Mouse (Mus musculus) forebrain, embryonic 15.5 days (tissue): ENCODE data around the gene Sim2. TPM values are rescaled to one million over a fixed set of nuclear protein-coding genes. Genes with fewer than 3 reads are reported as not detected.
A peak's percentile ranks its signal among the peaks of the same experiment; 100 is the strongest.

ENCODE experiments used
- ATAC-seq: fragments of 200-750 bp; cut with Nextera tagmentation; replicated peaks from 2 replicates; pipeline ENCODE4 v1.8.0; 2017; ENCODE audit warnings: mild to moderate bottlenecking, moderate TSS enrichment, moderate library complexity
- H3K27ac ChIP-seq: fragments of 300-500 bp; sonication (generic); replicated peaks from 2 replicates; pipeline ENCODE4 v1.5.1; 2015; ENCODE audit warnings: mild to moderate bottlenecking, inconsistent platforms
- H3K27me3 ChIP-seq: fragments of 300-500 bp; sonication (generic); 2 replicates; pipeline ENCODE4 v1.6.1; 2015; ENCODE audit warnings: inconsistent platforms
- H3K36me3 ChIP-seq: fragments of 300-500 bp; sonication (generic); 2 replicates; pipeline ENCODE4 v1.6.1; 2015; ENCODE audit warnings: mild to moderate bottlenecking, inconsistent platforms
- H3K4me1 ChIP-seq: fragments of 300-500 bp; sonication (generic); 2 replicates; pipeline ENCODE4 v1.6.1; 2015; ENCODE audit warnings: inconsistent platforms
- H3K4me2 ChIP-seq: fragments of 300-500 bp; sonication (generic); replicated peaks from 2 replicates; pipeline ENCODE4 v1.6.1; 2015; ENCODE audit warnings: mild to moderate bottlenecking, inconsistent platforms
- H3K4me3 ChIP-seq: fragments of 300-500 bp; sonication (generic); 2 replicates; pipeline ENCODE4 v1.5.1; 2015; ENCODE audit warnings: mild to moderate bottlenecking, inconsistent platforms
- H3K9ac ChIP-seq: fragments of 300-500 bp; sonication (generic); replicated peaks from 2 replicates; pipeline ENCODE4 v1.6.1; 2015; ENCODE audit warnings: mild to moderate bottlenecking, inconsistent platforms
- H3K9me3 ChIP-seq: fragments of 300-500 bp; sonication (generic); 2 replicates; pipeline ENCODE4 v1.6.1; 2016; ENCODE audit warnings: inconsistent platforms
- WGBS: fragments of 180-500 bp; shearing (Covaris S2); methylation state at CpG from one replicate; pipeline ENCODE4 v1.1.7; 2015; ENCODE audit warnings: mixed read lengths; 5-methylcytosine and 5-hydroxymethylcytosine counted together
- polyA plus RNA-seq: library from polyadenylated mRNA; unstranded; fragments of >200 nt; fragmentation: Nextera tagmentation; extraction: Ambion mirVana; gene quantifications from 2 replicates; pipeline ENCODE4 v1.2.1, GENCODE M21; 2015

Gene Sim2
- 0.04 TPM in 1 of 2 replicates, not detected in the other for polyA plus RNA-seq

DNA sequence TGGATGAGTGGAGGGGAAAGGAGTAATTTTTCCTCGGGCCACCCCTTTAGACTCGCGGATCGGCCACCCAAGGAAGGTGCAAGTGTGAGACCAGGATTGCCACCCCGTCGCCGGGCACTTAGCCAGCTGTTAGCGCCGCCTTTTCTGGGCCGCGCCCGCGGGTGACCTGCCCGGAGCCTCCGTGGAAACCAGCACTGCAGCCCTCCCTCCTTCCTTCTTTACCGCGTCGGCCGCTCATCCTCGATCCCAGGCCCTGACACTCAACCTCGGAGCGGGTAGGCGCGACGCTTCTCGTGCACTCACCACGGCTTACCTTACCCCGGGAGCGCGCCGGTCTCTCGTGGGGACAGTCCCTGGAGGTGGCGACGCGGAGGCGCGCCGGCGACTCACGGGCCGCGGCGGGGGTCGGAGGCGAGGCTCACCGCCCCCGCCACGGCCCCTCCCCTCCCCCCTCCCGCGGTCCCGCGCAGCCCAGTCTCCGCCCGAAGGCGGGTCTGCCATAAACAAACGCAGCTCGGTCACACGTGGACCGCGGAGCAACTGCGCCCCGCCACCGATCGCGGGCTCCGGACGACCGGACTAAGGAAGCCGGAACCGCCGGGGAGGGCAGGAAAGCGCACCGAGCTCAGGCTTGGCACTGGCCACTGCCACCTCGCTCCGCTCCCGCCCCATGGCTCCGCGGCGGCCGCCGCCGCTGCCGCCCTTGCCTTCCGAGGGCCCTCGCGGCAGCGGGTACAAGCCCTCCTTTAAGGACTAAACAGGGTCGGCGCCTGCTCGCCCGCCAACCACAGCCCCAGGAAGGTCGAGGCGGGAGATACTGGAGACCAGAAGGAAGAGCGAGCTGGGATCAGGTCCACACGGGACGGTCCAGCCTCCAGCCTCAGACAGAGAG lies at the start of gene Sim2:
Sim2 (plus strand) TSS at position 221 of the 892 bp plus-strand sequence.
- H3K4me3 ChIP-seq: peak within 1 kb of the TSS; percentile 30
- H3K4me1 ChIP-seq: peaks cover 15% of the 10 kb centered on the region
- WGBS: under 1% methylated on average over 84 of the region's 96 CpGs
- H3K9ac ChIP-seq: no peak within 1 kb of the TSS
- H3K9me3 ChIP-seq: no peaks in the 10 kb centered on the region
- H3K36me3 ChIP-seq: no peaks in the 10 kb centered on the region
- peaks cover 93% of the 10 kb centered on the region for H3K27me3 ChIP-seq
- ATAC-seq: no peak
- peak within 1 kb of the TSS; percentile 37 for H3K4me2 ChIP-seq
- H3K27ac ChIP-seq: no peak within 1 kb of the TSS

DNA sequence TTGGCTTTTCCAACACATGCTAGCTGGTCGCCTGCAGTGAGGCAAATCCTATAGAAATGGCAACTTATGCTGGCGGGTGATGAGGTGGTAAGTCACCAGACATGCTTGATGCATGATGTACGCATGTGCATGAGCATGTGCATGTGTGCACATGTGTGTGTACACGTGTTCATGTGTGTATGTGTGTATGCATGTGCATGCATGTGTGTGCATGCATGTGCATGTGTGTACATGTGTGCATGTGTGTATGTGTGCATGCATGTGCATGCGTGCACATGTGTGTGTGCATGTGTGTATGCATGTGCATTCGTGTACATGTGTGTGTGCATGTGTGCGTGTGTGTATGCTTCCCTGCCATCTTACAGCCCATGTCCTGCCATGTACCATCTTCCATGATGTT lies 47.5 kb upstream of the Sim2 start:
- Histone ChIP-seq H3K9me3 (no peaks in the 10 kb centered on the region), H3K4me2 (no peak overlapping the region), H3K36me3 (no peaks in the 10 kb centered on the region), H3K27ac (no peak overlapping the region), H3K27me3 (peaks cover 13% of the 10 kb centered on the region; the same call in 1 of the 2 replicates), H3K4me3 (no peak overlapping the region), H3K9ac (no peak overlapping the region), H3K4me1 (peaks cover 14% of the 10 kb centered on the region)
- WGBS: 92% methylated on average over 7 of the region's 7 CpGs
- ATAC-seq: no peak

DNA sequence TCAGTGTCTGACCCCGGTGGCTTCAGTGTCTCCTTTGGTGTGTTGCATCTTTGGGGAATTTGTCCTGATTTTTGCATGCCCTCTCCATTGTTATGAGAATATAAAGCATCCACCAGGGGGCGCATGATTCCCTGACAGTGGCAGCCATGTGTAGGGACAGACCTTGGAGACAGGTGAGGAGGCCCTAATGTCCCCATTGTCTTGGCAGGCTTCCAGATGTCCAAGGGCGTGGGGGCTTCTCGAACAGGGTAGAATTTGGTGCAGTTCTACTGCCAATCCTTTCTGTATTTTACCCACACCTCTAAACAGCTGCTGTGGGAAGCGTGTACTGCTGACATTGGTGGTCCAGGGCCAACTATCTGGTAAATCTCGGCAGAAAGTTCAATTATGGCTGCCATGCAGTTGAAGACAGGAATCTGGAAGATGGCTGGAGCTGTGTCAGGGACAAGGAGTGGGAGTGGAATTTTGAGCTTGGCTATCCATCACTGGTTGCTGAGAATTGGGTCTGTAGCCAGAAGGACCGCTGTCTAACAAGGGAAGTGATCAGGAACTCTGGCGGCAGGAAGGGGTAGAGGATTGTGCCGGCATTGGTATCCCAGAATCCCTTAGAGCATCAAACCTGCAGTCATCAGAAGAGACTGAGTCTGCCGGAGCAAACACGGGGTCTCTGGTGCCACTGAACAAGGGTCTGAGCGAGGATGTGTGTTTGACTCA lies 46.3 kb upstream of the Sim2 start:
- WGBS: 64% methylated on average over 12 of the region's 12 CpGs
- no peak overlapping the region for H3K4me2 ChIP-seq
- H3K27me3 ChIP-seq: peaks cover 13% of the 10 kb centered on the region; the same call in 1 of the 2 replicates
- H3K9ac ChIP-seq: no peak overlapping the region
- no peak overlapping the region for H3K27ac ChIP-seq
- H3K36me3 ChIP-seq: no peaks in the 10 kb centered on the region
- ATAC-seq: no peak
- H3K4me1 ChIP-seq: peaks cover 14% of the 10 kb centered on the region
- H3K4me3 ChIP-seq: no peak overlapping the region
- no peaks in the 10 kb centered on the region for H3K9me3 ChIP-seq

DNA sequence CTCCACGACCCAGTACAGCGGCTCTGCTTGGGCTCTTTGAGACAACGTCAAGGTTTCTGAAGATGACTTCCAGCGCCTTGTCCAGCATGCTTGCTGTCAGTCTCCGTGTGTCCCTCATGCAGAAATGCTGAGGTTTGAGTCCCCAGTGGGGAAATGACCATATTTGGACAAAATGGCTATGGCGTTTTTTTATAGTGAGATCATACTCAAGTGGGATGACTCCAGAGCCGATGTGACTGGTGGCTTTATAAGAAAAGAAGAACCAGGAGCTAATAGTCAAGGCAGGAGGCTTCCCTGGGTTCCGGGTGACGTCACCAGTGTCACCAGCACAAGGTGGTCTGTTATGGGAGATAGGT lies 45.8 kb upstream of the Sim2 start:
- no peak for ATAC-seq
- peaks cover 13% of the 10 kb centered on the region; the same call in 1 of the 2 replicates for H3K27me3 ChIP-seq

DNA sequence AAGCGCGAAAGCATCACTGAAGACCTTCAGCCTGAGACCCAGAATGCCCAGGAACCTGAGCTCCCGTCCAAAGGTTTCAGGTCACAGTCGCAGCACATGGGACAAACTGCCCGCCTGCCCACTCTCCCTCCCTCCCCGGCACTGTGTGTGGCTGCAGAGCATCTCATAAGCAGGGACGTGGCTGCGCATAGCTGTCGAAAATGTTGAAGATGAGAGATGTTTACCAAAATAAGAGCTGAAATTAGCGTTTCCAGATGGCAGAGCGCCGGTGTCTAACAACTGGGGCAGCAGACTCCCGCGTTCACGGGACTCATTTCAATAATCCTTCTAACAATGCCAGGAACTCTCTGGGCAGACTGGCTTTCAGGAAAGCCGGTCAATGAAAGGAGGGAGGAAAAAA lies 44.2 kb upstream of the Sim2 start:
- H3K36me3 ChIP-seq: no peaks in the 10 kb centered on the region
- H3K27me3 ChIP-seq: peaks cover 14% of the 10 kb centered on the region; the same call in 1 of the 2 replicates
- peak overlapping the region; percentile 31 for H3K4me2 ChIP-seq
- no peak for ATAC-seq
- no peak overlapping the region for H3K27ac ChIP-seq
- H3K9me3 ChIP-seq: no peaks in the 10 kb centered on the region
- H3K4me3 ChIP-seq: peak overlapping the region; percentile 7; the same call in 1 of the 2 replicates
- 7% methylated on average over 16 of the region's 16 CpGs for WGBS
- peaks cover 14% of the 10 kb centered on the region for H3K4me1 ChIP-seq
- H3K9ac ChIP-seq: 0 out of 2 replicates have a peak overlapping the region, but pooled peaks have one; percentile 8

More for the DNA sequence above, 45.8 kb upstream of the Sim2 start:
- Histone ChIP-seq H3K9me3 (no peaks in the 10 kb centered on the region), H3K36me3 (no peaks in the 10 kb centered on the region), H3K4me3 (no peak overlapping the region), H3K9ac (no peak overlapping the region), H3K27ac (no peak overlapping the region), H3K4me2 (no peak overlapping the region), H3K4me1 (peaks cover 14% of the 10 kb centered on the region)
- WGBS: 91% methylated on average over 9 of the region's 9 CpGs

DNA sequence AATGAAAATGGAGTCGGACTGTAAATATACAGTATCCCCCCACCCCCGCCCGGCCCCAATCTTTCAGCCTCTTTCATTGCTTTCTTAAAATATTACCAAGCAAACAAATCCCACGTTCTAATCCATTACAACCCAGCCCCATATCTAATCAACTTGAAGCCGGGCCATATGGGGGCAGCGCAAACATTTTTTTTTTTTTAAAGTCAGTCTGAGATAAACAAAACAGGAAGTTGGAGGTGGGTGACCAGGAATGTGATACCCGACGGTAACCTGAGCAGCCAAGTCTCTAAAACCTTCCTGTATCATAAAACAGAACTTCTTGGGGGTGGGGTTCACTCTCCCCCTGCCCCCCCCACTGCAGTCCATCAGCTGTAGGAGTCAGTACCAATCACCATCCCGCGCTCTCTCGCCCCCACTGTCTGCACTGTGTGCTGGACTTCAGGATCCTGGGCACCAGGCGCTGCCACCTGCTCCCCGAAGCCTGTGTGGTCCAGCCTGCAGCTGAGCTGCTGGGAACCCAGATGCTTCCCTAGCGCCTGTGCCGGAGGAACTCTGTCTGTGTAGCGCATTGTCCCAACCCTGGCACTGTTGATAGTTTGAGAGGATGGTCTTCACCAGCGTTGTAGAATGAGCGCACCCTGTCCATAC lies 43.5 kb upstream of the Sim2 start:
- WGBS: 36% methylated on average over 18 of the region's 18 CpGs
- no peak overlapping the region for H3K27ac ChIP-seq
- ATAC-seq: no peak
- H3K4me2 ChIP-seq: peak overlapping the region; percentile 31; the same call in 1 of the 2 replicates
- H3K9me3 ChIP-seq: no peaks in the 10 kb centered on the region
- H3K36me3 ChIP-seq: no peaks in the 10 kb centered on the region
- H3K9ac ChIP-seq: no peak overlapping the region
- H3K4me1 ChIP-seq: peaks cover 14% of the 10 kb centered on the region
- H3K4me3 ChIP-seq: no peak overlapping the region
- peaks cover 16% of the 10 kb centered on the region; the same call in 1 of the 2 replicates for H3K27me3 ChIP-seq

DNA sequence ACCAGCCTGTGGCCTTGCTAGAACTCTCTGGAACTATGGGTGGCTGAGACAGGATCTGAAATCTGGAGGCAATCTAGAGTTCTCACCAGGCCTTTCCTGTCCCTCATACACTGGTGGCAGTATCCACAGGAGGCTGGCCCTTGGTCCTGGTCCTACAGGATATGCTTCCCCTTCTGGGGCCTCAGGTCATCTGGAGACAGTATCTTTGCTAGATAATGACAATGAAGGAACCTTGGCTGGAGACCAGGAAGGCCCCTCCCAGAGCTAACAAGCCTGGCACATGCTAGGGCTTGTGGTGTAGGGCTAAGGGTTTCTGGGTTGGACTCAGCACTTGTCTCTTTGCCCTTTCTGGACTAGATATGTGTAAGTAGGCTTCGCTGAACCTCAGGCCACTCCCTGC lies 40.9 kb upstream of the Sim2 start:
- Histone ChIP-seq H3K4me1 (peaks cover 14% of the 10 kb centered on the region), H3K27ac (no peak overlapping the region), H3K9ac (no peak overlapping the region), H3K36me3 (no peaks in the 10 kb centered on the region), H3K9me3 (no peaks in the 10 kb centered on the region), H3K4me3 (no peak overlapping the region), H3K4me2 (no peak overlapping the region), H3K27me3 (peaks cover 14% of the 10 kb centered on the region; the same call in 1 of the 2 replicates)
- WGBS: 91% methylated on average over 1 of the region's 1 CpGs
- no peak for ATAC-seq

DNA sequence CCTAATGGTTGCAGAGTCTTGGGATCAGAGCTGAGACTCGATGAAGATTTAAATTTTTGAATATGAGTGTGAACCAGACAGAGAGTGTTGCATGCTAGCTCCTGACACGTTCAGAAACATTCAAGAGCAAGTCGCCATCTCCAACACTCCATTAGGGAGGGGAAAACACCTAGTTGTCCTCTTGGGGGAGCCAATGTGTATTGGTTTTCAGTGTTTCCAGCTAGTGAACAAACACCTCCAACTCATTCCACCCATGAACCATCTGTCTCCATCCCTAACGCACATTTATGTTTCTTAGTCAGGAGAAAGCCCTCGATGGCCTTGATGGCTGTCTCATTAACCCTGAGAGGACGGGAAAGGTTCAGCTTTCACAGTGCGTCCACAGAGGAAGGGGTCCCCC lies 39.7 kb upstream of the Sim2 start:
- H3K27ac ChIP-seq: no peak overlapping the region
- peaks cover 14% of the 10 kb centered on the region for H3K4me1 ChIP-seq
- ATAC-seq: no peak
- peaks cover 6% of the 10 kb centered on the region; the same call in 1 of the 2 replicates for H3K27me3 ChIP-seq
- H3K36me3 ChIP-seq: no peaks in the 10 kb centered on the region
- H3K4me3 ChIP-seq: no peak overlapping the region
- H3K4me2 ChIP-seq: no peak overlapping the region
- H3K9ac ChIP-seq: no peak overlapping the region
- 64% methylated on average over 7 of the region's 7 CpGs for WGBS
- H3K9me3 ChIP-seq: no peaks in the 10 kb centered on the region

DNA sequence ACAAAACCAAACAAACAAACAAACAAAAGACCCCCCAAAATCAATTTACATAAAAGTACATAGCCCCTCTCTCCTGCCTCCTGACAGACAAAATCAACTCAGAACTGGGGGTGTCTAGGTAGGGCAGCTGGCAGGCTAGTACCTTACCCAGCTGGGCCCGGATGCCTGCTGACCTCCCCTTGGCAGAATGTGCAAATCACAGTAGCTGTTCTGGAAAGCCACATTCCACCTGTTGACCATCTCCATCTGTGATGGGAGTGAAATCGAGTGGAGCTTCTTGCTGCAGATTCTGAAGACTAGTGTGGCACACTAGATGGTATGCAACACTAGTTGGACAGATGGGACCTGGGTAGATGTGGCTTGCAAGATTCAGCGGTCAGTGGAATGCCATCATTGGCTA lies 34.4 kb upstream of the Sim2 start:
- Histone ChIP-seq H3K4me3 (no peak overlapping the region), H3K9ac (no peak overlapping the region), H3K27me3 (0 out of 2 replicates have a peak, but pooled peaks cover 2% of the 10 kb centered on the region), H3K9me3 (no peaks in the 10 kb centered on the region), H3K4me2 (no peak overlapping the region), H3K4me1 (no peaks in the 10 kb centered on the region), H3K36me3 (no peaks in the 10 kb centered on the region), H3K27ac (no peak overlapping the region)
- no peak for ATAC-seq
- WGBS: 79% methylated on average over 3 of the region's 3 CpGs

DNA sequence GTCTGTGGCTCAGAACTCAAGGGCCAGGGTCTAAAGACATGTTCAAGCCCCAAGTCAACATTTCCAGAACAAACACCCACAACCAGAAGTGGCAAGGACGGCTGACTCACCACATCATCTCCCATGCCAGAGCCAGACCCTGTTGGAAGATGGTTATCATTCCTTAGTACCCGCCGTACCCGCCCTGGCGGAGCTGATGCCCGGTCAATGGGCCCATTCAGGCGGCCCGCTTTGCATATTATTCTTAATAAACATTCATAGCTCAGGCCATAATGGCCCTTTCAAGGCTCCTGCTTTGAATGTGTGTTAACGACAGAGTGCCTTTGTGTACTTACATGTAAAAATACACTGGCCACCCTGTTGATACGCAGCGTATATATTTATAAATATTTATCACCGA lies 29.6 kb upstream of the Sim2 start:
- no peaks in the 10 kb centered on the region for H3K36me3 ChIP-seq
- no peak overlapping the region for H3K9ac ChIP-seq
- no peak overlapping the region for H3K4me3 ChIP-seq
- H3K27me3 ChIP-seq: no peaks in the 10 kb centered on the region
- H3K4me1 ChIP-seq: no peaks in the 10 kb centered on the region; the same call in 1 of the 2 replicates
- H3K4me2 ChIP-seq: no peak overlapping the region
- WGBS: 45% methylated on average over 12 of the region's 12 CpGs
- no peak for ATAC-seq
- no peaks in the 10 kb centered on the region for H3K9me3 ChIP-seq
- H3K27ac ChIP-seq: no peak overlapping the region

DNA sequence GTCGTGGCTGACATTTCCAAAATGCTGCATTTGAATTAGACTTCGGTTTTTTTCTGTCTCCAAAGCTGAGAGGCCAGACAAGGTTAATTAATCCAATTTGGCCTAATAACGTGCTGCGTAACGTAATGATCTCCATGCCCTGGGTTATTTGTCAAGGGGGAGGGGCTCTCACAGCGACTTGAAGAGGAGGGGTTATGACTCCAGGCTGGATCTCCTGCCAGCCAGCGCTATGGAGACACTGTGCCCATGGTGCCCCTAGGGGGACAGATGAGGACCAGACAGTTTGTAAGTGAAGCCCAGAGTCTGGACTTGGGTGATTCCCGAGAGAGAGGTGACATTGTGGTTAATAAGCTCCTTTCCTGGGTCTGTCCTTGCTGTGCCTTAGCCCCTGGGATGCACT lies 29.2 kb upstream of the Sim2 start:
- 18% methylated on average over 8 of the region's 8 CpGs for WGBS
- no peak overlapping the region for H3K9ac ChIP-seq
- H3K36me3 ChIP-seq: no peaks in the 10 kb centered on the region
- no peak for ATAC-seq
- no peaks in the 10 kb centered on the region; the same call in 1 of the 2 replicates for H3K4me1 ChIP-seq
- H3K27me3 ChIP-seq: no peaks in the 10 kb centered on the region
- no peaks in the 10 kb centered on the region for H3K9me3 ChIP-seq
- no peak overlapping the region for H3K4me2 ChIP-seq
- no peak overlapping the region for H3K4me3 ChIP-seq
- no peak overlapping the region for H3K27ac ChIP-seq

DNA sequence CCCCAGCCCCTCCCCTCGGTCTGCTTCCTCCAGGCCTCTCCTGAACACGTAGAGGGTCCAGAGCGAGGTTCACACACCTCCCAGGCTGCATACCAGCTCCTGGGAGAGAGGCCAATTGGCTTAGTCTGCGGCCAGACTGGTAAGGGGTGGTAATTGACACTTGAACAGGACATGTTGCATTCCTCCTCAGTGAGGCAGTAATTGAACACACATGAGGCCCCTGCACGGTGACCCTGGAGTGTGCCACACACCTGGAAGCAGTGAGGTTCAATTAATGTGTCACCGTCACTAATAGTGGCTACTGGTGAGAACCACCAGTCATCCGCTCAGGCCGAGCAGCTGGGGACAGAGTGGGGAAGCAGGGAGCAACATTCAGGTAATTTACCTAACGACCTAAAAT lies 24.9 kb upstream of the Sim2 start:
- H3K9ac ChIP-seq: no peak overlapping the region
- H3K4me2 ChIP-seq: no peak overlapping the region
- H3K9me3 ChIP-seq: no peaks in the 10 kb centered on the region
- no peaks in the 10 kb centered on the region for H3K36me3 ChIP-seq
- no peak for ATAC-seq
- no peaks in the 10 kb centered on the region for H3K27me3 ChIP-seq
- 54% methylated on average over 9 of the region's 9 CpGs for WGBS
- H3K4me3 ChIP-seq: no peak overlapping the region
- H3K27ac ChIP-seq: no peak overlapping the region
- H3K4me1 ChIP-seq: no peaks in the 10 kb centered on the region; the same call in 1 of the 2 replicates
